Mouse (Mus musculus) liver, embryonic 14.5 days (tissue): ENCODE results near the gene Crip1.

ENCODE experiments used
- CTCF ChIP-seq: IDR thresholded peaks from 2 replicates; pipeline ENCODE4 v1.5.1; 2016; ENCODE audit warnings: antibody characterized with exemption, low read depth, control low read depth
- EP300 ChIP-seq: IDR thresholded peaks from 2 replicates; pipeline ENCODE4 v1.6.1; 2016; ENCODE audit warnings: antibody characterized with exemption, low read depth

- TF ChIP-seq CTCF, result no peak
- TF ChIP-seq EP300, result no peak
Measured at GRCm38 (mm10) chr12:113097749-113098281, 48.3 kb upstream of the Crip1 start, which contains the start of gene Mta1.
